Mouse (Mus musculus) telencephalon, adult 2 months (tissue): ENCODE measurements around the gene Aldoart2.
"Not testable (repeated sequence)": the region's sequence is repeated elsewhere in the genome, so short reads cannot be mapped to it uniquely, and the experiment has no call there.

Source experiments
- DNase-seq: peaks from one replicate; pipeline ENCODE4 v3.0.0-alpha.2; 2011; ENCODE audit warnings: low read depth, low spot score

Aldoart2 gene

DNA sequence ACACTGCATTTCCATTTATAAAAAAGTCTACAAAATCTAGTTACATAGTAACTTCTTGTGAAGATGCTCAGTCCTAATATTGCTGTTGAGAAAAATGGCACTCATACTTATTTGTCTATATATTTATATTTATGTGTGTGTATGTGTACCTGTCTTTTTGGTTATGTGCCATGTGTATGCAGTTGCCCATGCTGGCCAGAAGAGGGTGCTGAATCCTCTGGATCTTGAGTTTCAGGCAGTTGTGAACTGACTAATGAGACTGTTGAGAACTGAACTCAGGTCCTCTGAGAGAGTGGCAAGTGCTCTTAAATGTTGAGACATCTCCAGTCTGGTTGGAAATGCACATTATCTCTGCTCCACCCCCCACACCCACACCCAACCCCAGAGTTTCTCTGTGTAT, 8.1 kb downstream of the Aldoart2 start:
- no peak for DNase-seq

GRCm38 (mm10) chr12:55573794-55574193, 8.8 kb downstream of the Aldoart2 start:
- no peak for DNase-seq

GRCm38 (mm10) chr12:55586936-55587335, 21.9 kb downstream of the Aldoart2 start:
- not testable (repeated sequence) for DNase-seq

- DNase-seq, result no peak
These were observed 33.5 kb downstream of the Aldoart2 start for GRCm38 (mm10) chr12:55598537-55598886.

DNA sequence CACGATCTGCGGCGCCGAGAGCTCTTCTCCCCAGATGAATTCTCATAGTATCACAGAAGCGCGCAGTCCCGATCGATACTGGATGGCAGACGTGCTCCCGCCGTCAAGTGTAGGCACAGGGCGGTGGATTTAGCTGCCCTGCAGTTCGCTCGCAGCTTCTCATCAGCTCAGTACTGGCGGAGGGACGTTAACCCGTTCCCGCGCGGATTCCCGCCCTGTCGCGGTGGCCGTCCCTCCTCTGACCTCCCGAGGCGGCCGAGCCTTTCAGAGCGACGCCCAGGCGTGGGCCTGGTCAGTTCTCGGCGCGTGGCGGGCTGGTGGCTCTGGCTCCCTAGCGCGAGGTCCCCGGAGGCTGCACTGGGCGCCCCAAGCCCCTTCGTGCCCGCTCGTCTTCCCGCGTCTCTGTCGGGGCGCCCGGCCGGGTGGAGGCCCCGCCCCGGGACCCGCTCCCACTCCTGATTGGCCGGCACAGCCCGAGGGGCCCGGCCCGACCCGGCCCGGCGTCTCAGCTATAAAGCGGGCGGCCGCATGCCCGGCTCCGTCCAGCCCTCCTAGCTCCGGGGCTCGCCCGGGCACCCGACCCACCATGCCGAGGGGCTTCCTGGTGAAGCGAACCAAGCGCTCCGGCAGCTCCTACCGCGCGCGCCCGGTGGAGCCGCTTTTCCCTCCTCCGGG, 34.0 kb downstream of the Aldoart2 start, which contains the start of gene Insm2:
Gene Insm2, plus strand, starts transcription at position 541 of the 675 bp plus-strand sequence.
- DNase-seq, result no peak

- no peak for DNase-seq
These were observed 34.8 kb downstream of the Aldoart2 start for GRCm38 (mm10) chr12:55599639-55600502.

- no peak for DNase-seq
These were observed 35.5 kb downstream of the Aldoart2 start for GRCm38 (mm10) chr12:55600503-55600994.

DNA sequence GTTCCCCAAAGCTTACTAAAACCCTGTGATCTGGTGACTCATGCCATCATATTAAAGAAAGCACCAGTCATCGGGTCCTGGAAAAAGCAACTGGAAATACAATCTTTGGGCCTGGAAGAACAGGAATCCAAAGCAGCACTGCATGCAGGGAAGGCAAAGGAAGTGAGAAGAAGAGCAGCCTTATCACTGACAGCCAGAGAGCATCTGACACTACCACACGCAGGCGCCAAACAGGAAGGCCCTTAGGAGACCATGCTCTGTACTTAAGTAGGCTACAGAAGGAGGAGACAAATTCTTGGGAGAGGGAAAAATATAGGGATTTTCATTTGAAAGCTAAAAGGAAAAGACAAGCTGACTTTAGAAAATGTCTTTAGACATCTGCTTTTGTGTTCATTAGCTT, 39.4 kb downstream of the Aldoart2 start:
- no peak for DNase-seq

DNA sequence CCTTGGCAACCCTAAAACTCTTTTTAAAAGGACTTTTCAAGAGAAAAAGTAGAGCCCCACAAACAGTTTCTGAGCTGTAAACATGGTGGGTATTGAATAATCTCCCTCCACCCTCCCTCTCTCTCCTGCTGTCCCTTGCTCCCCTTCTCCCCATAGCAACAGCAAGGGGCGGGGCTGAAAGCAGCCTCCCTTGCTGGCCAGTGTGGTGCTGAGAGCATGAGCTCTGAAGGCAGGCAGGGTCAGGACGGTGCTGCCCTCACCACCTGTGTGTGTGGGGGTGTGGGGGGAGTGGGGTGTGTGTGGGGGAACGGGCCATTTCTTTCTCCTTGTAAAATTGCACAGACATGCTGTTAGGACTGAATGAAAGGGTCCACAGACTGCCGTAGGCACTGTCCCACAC, 42.9 kb downstream of the Aldoart2 start:
- no peak for DNase-seq

DNA sequence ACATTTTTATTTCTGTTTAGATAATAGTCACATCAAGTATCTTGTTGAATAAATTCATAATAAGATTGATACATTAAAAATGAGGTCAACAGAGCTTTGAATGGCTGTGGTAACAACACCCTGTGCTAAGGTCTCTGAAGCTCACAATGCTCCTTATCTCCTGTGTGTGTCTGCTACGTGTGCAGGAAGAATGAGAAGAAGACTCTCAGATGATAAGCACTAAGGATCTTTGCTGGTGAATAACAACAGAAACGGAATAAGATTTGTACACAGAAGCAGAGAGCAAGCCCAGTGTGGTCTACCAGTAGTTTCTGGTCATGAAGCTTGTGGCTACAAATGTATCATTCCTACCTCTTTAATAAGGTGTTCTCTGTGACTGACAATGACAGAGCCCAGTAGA, 45.8 kb downstream of the Aldoart2 start:
- no peak for DNase-seq
